Mouse (Mus musculus): ENCODE measurements around the gene Nr1h3. TPM values are rescaled to one million over a fixed set of nuclear protein-coding genes. Genes with fewer than 3 reads are reported as not detected.

The Nr1h3 gene
- polyA plus RNA-seq, 1 experiment from 2014 or later: 1.2 TPM

DNA sequence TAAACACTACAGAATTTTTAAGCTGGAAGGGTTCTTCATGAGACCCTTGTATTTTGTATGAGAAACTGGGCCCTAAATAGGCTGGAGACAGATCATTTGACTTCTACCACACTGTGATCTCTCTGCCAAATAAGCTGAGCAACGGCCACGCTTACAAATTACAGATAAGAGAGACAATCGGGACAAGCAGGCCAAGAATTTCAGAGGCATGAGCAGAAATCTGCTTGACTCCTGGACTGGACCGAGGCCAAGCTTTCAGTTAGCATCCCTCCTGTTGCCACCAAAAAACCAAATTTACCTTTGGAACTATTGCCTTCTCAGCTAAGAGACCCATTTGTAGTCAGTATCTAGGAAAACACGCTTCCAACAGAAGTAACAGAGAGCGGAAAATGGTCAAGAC lies 42.0 kb downstream of the Nr1h3 start:
- DNase-seq (ENCODE audit: low spot score) (no peak), ATAC-seq (ENCODE audit: low FRiP score) (no peak)
- H3K4me1 ChIP-seq (replicated peaks; ENCODE audit: control insufficient read depth, insufficient read depth, low read length): no peaks in the 10 kb centered on the region
- H3K4me3 ChIP-seq (ENCODE audit: low read depth, low read length): no peak overlapping the region
- no peak overlapping the region for H3K4me2 ChIP-seq (replicated peaks; ENCODE audit: low read depth, low read length)
- no peak overlapping the region for H3K9ac ChIP-seq (ENCODE audit: low read depth, low read length)
- WGBS: 94% methylated on average over 6 of the region's 6 CpGs
- no peaks in the 10 kb centered on the region for H3K9me3 ChIP-seq (ENCODE audit: control insufficient read depth, low read length)
- H3K36me3 ChIP-seq (ENCODE audit: control insufficient read depth, insufficient read depth, low read length): no peaks in the 10 kb centered on the region
- no peak overlapping the region for H3K27ac ChIP-seq (ENCODE audit: low read depth, low read length)
- no peaks in the 10 kb centered on the region for H3K27me3 ChIP-seq (ENCODE audit: control insufficient read depth, insufficient read depth, low read length)

DNA sequence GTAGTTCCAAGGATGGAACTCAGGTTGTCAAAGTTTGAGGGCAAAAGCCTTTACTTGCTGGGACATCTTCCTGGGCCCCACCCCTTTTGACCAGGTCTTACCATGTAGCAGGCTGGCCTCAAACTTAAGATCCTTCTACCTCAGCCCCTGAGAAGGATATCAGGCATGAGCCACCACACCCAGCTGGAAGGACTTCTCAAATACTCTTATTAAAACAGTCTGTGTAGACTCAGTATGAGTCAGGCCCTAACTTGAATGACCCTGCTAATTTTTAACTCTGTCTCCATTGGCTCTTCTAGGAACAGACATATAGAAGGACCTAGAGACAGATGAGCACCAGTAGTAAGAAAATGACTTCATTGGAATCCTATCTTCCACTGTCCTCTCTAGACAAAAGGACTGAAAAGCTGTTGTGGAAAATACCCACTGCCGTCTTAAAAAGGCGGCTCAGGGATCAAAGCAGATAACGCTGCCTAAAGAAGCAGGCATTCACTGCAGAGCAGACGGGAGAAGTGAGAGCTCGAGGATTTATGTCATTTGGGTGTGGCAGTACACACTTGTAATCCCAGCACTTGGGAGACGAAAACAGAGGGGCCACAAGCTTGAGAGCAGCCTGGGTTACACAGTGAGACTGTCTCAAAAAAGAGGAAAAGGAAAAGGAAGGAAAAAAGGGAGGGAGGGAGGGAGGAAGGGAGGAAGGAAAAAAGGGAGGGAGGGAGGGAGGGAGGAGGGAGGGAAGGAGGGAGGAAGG lies 45.5 kb downstream of the Nr1h3 start:
- ATAC-seq (ENCODE audit: low FRiP score): no peak
- H3K27ac ChIP-seq (ENCODE audit: low read depth, low read length): no peak overlapping the region
- no peak overlapping the region for H3K4me3 ChIP-seq (ENCODE audit: low read depth, low read length)
- 39% methylated on average over 6 of the region's 6 CpGs for WGBS
- no peak for DNase-seq (ENCODE audit: low spot score)
- H3K9me3 ChIP-seq (ENCODE audit: control insufficient read depth, low read length): no peaks in the 10 kb centered on the region
- no peak overlapping the region for H3K4me2 ChIP-seq (replicated peaks; ENCODE audit: low read depth, low read length)
- no peaks in the 10 kb centered on the region for H3K36me3 ChIP-seq (ENCODE audit: control insufficient read depth, insufficient read depth, low read length)
- no peaks in the 10 kb centered on the region for H3K4me1 ChIP-seq (replicated peaks; ENCODE audit: control insufficient read depth, insufficient read depth, low read length)
- no peak overlapping the region for H3K9ac ChIP-seq (ENCODE audit: low read depth, low read length)
- no peaks in the 10 kb centered on the region for H3K27me3 ChIP-seq (ENCODE audit: control insufficient read depth, insufficient read depth, low read length)

DNA sequence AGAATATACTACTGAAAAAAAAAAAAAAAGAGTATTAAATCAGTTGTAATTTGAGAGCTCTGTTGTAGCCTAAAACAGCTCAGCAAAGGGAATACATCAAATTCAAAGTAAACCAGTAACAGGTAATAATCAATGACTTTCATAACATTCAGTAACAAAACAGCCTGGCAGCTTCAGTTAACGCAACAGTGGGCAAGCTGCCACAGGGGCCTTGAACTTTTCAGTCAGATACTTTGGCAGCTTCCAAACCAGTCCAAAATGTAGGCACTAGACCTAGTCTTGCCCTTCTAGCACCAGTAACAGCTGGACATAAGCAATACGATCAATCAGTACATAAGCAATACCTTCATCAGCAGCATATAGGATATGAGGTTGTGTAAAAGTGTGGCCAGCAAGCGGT lies 48.5 kb downstream of the Nr1h3 start:
- WGBS: 97% methylated on average over 3 of the region's 3 CpGs

DNA sequence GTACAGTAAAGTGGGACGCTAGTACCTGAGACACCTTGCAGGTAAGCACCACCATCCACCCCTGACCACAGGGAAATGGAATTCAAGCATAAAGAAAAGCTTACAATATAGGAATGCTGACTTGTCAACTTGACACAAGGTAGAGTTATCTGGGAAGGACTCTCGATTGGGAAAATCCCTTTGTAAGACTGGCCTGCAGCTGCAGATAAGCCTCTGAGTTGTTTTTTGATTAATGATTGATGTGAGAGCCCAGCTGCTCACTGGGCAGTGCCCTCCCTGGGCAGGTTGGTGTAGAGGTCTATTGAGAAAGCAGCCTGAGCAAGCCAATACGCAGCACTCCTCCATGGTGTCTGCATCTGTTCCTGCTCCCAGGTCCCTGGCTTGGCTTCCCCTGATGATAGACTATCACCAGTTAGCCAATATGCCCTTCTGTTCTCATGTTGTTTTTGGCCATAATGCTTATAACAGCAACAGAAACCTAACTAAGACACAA lies 49.7 kb downstream of the Nr1h3 start:
- Histone ChIP-seq H3K36me3 (ENCODE audit: control insufficient read depth, insufficient read depth, low read length) (no peaks in the 10 kb centered on the region), H3K4me1 (replicated peaks; ENCODE audit: control insufficient read depth, insufficient read depth, low read length) (no peaks in the 10 kb centered on the region), H3K9me3 (ENCODE audit: control insufficient read depth, low read length) (no peaks in the 10 kb centered on the region), H3K27ac (ENCODE audit: low read depth, low read length) (no peak overlapping the region), H3K4me2 (replicated peaks; ENCODE audit: low read depth, low read length) (no peak overlapping the region), H3K9ac (ENCODE audit: low read depth, low read length) (no peak overlapping the region), H3K4me3 (ENCODE audit: low read depth, low read length) (no peak overlapping the region), H3K27me3 (ENCODE audit: control insufficient read depth, insufficient read depth, low read length) (no peaks in the 10 kb centered on the region)
- 93% methylated on average over 3 of the region's 3 CpGs for WGBS
- no peak for DNase-seq (ENCODE audit: low spot score)
- no peak for ATAC-seq (ENCODE audit: low FRiP score)

More for the DNA sequence above, 48.5 kb downstream of the Nr1h3 start:
- Histone ChIP-seq H3K27ac (ENCODE audit: low read depth, low read length) (no peak overlapping the region), H3K4me3 (ENCODE audit: low read depth, low read length) (no peak overlapping the region), H3K9ac (ENCODE audit: low read depth, low read length) (no peak overlapping the region), H3K36me3 (ENCODE audit: control insufficient read depth, insufficient read depth, low read length) (no peaks in the 10 kb centered on the region), H3K4me2 (replicated peaks; ENCODE audit: low read depth, low read length) (no peak overlapping the region), H3K4me1 (replicated peaks; ENCODE audit: control insufficient read depth, insufficient read depth, low read length) (no peaks in the 10 kb centered on the region), H3K9me3 (ENCODE audit: control insufficient read depth, low read length) (no peaks in the 10 kb centered on the region), H3K27me3 (ENCODE audit: control insufficient read depth, insufficient read depth, low read length) (no peaks in the 10 kb centered on the region)
- no peak for ATAC-seq (ENCODE audit: low FRiP score)
- DNase-seq (ENCODE audit: low spot score): no peak

DNA sequence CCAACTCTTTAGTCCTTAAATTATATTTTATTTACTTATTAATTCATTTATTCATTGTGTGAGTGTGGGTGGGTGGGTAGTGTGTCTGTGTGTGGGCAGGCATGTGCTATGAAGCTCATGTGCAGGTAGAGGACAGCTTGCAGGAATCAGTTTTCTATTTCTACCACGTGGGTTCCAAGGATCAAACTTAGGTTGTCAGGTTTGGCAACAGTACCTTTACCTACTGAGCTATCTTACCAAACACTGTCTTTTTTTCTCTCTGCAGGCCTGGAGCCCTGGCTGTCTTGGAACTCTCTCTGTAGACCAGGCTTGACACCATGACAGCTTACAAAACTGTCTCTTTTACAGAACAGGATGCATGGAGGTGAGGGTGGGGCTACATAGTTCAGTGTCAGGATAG lies 51.3 kb downstream of the Nr1h3 start:
- no peak overlapping the region for H3K9ac ChIP-seq (ENCODE audit: low read depth, low read length)
- no peak for ATAC-seq (ENCODE audit: low FRiP score)
- H3K4me3 ChIP-seq (ENCODE audit: low read depth, low read length): no peak overlapping the region
- no peak for DNase-seq (ENCODE audit: low spot score)
- no peaks in the 10 kb centered on the region for H3K9me3 ChIP-seq (ENCODE audit: control insufficient read depth, low read length)
- no peaks in the 10 kb centered on the region for H3K4me1 ChIP-seq (replicated peaks; ENCODE audit: control insufficient read depth, insufficient read depth, low read length)
- no peak overlapping the region for H3K4me2 ChIP-seq (replicated peaks; ENCODE audit: low read depth, low read length)
- no peaks in the 10 kb centered on the region for H3K27me3 ChIP-seq (ENCODE audit: control insufficient read depth, insufficient read depth, low read length)
- WGBS: 86% methylated on average over 1 of the region's 1 CpGs
- no peaks in the 10 kb centered on the region for H3K36me3 ChIP-seq (ENCODE audit: control insufficient read depth, insufficient read depth, low read length)
- no peak overlapping the region for H3K27ac ChIP-seq (ENCODE audit: low read depth, low read length)

DNA sequence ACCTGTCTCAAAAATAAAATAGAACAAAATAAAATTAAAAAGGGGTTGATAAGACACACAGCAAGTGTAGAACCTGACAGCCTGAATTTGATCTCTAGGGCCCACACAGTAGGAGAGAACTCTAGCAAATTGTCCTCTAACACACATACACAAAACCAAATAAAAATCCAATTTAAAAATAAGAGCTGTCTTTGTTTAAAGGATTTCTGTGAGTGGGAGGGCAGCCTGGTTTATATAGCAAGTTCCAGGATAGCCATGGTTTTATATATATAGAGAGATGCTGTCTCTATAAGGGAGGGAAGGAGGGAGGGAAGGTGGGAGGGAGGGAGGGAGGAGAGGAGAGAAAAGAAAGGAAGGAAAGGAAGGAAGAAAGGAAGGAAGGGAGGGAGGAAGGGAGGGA lies 54.5 kb downstream of the Nr1h3 start:
- no peaks in the 10 kb centered on the region for H3K36me3 ChIP-seq (ENCODE audit: control insufficient read depth, insufficient read depth, low read length)
- no peak overlapping the region for H3K4me3 ChIP-seq (ENCODE audit: low read depth, low read length)
- DNase-seq (ENCODE audit: low spot score) (no peak), ATAC-seq (ENCODE audit: low FRiP score) (no peak)
- no peaks in the 10 kb centered on the region for H3K9me3 ChIP-seq (ENCODE audit: control insufficient read depth, low read length)
- H3K4me1 ChIP-seq (replicated peaks; ENCODE audit: control insufficient read depth, insufficient read depth, low read length): no peaks in the 10 kb centered on the region
- no peaks in the 10 kb centered on the region for H3K27me3 ChIP-seq (ENCODE audit: control insufficient read depth, insufficient read depth, low read length)
- no peak overlapping the region for H3K9ac ChIP-seq (ENCODE audit: low read depth, low read length)
- no peak overlapping the region for H3K27ac ChIP-seq (ENCODE audit: low read depth, low read length)
- no peak overlapping the region for H3K4me2 ChIP-seq (replicated peaks; ENCODE audit: low read depth, low read length)

DNA sequence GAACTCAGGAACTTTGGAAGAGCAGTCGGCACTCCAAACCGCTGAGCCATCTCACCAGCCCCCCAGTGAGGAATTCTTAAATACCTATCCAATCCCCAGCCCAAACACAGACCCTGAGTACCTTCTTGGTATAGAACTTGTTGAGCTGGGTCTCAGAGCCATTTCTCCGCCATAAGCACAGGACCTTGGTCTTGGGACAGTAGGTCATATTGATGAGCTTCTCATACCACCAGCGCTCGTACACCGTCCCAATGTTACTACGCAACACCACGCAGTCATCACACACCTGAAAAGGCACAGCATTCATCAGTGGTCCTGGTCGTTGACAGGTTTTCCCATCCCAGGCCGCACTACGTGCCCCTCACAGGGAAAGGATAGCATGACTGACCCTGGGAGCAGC lies 59.2 kb downstream of the Nr1h3 start:
- Histone ChIP-seq H3K27ac (ENCODE audit: low read depth, low read length) (no peak overlapping the region), H3K9me3 (ENCODE audit: control insufficient read depth, low read length) (no peaks in the 10 kb centered on the region), H3K36me3 (ENCODE audit: control insufficient read depth, insufficient read depth, low read length) (no peaks in the 10 kb centered on the region), H3K4me3 (ENCODE audit: low read depth, low read length) (no peak overlapping the region), H3K27me3 (ENCODE audit: control insufficient read depth, insufficient read depth, low read length) (no peaks in the 10 kb centered on the region), H3K4me1 (replicated peaks; ENCODE audit: control insufficient read depth, insufficient read depth, low read length) (no peaks in the 10 kb centered on the region), H3K9ac (ENCODE audit: low read depth, low read length) (no peak overlapping the region), H3K4me2 (replicated peaks; ENCODE audit: low read depth, low read length) (no peak overlapping the region)
- ATAC-seq (ENCODE audit: low FRiP score): no peak
- WGBS: 97% methylated on average over 11 of the region's 11 CpGs
- no peak for DNase-seq (ENCODE audit: low spot score)

DNA sequence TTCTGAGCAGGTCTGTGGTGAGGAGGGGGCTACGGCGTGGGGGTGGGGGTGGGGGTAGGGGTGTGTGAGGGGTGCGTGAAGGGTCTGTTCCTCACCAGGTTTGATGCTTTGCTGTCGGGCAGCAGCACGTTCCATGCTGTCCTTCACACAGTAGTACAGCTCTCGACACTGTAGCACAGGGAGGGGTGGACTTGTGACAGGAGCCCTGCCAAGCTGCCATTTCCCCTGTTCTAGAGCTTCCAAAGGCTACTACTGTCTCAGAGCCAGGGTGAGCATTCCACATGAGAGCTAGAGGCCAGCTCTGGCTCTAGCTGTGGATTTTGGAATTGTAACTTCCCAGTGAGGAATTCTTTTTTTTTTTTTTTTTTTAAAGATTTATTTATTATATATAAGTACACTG lies 59.7 kb downstream of the Nr1h3 start:
- ATAC-seq (ENCODE audit: low FRiP score) (no peak), DNase-seq (ENCODE audit: low spot score) (no peak)
- Histone ChIP-seq H3K36me3 (ENCODE audit: control insufficient read depth, insufficient read depth, low read length) (no peaks in the 10 kb centered on the region), H3K9ac (ENCODE audit: low read depth, low read length) (no peak overlapping the region), H3K4me1 (replicated peaks; ENCODE audit: control insufficient read depth, insufficient read depth, low read length) (no peaks in the 10 kb centered on the region), H3K4me2 (replicated peaks; ENCODE audit: low read depth, low read length) (no peak overlapping the region), H3K9me3 (ENCODE audit: control insufficient read depth, low read length) (no peaks in the 10 kb centered on the region), H3K4me3 (ENCODE audit: low read depth, low read length) (no peak overlapping the region), H3K27me3 (ENCODE audit: control insufficient read depth, insufficient read depth, low read length) (no peaks in the 10 kb centered on the region), H3K27ac (ENCODE audit: low read depth, low read length) (no peak overlapping the region)
- WGBS: 88% methylated on average over 6 of the region's 6 CpGs

DNA sequence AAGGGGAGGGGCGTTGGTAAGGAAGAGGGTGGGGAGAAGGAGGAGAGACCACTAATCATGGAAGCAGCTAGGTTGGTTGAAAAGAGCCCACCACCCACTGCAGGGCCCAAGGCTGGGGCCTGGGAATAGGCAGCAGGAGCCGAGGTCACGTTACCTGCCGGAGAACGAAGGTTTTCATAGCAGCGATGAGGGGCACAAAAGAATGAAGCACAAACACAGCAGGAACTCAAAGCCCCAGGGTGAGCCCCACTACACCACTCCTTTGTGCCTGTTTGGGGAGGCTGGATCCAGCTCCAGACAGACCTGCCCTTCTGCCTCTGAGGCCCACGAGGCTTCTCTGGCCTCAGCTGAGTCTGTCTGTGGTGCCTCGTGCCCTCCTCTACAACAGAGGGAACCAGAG lies 62.9 kb downstream of the Nr1h3 start:
- Histone ChIP-seq H3K27me3 (ENCODE audit: control insufficient read depth, insufficient read depth, low read length) (no peaks in the 10 kb centered on the region), H3K9ac (ENCODE audit: low read depth, low read length) (no peak overlapping the region), H3K27ac (ENCODE audit: low read depth, low read length) (no peak overlapping the region), H3K4me2 (replicated peaks; ENCODE audit: low read depth, low read length) (no peak overlapping the region), H3K36me3 (ENCODE audit: control insufficient read depth, insufficient read depth, low read length) (no peaks in the 10 kb centered on the region), H3K4me1 (replicated peaks; ENCODE audit: control insufficient read depth, insufficient read depth, low read length) (no peaks in the 10 kb centered on the region), H3K9me3 (ENCODE audit: control insufficient read depth, low read length) (no peaks in the 10 kb centered on the region), H3K4me3 (ENCODE audit: low read depth, low read length) (no peak overlapping the region)
- WGBS: 73% methylated on average over 8 of the region's 8 CpGs
- DNase-seq (ENCODE audit: low spot score) (no peak), ATAC-seq (ENCODE audit: low FRiP score) (no peak)
